Mouse (Mus musculus) cortical plate, adult 2 months (tissue): ENCODE measurements around the gene Gm43518.

ENCODE experiments used
- CTCF ChIP-seq: fragments of 200-500 bp; IDR thresholded peaks from 2 replicates; pipeline ENCODE4 v1.5.1; 2011; ENCODE audit warnings: mild to moderate bottlenecking, control low read depth, low read length; ENCODE audit not compliant: insufficient read depth; ENCODE audit errors: extremely low read depth
- POLR2A ChIP-seq: fragments of 200-500 bp; IDR thresholded peaks from 2 replicates; pipeline ENCODE4 v1.6.1; 2011; ENCODE audit warnings: mild to moderate bottlenecking, low read length, control low read depth; ENCODE audit not compliant: insufficient read depth; ENCODE audit errors: extremely low read depth

DNA sequence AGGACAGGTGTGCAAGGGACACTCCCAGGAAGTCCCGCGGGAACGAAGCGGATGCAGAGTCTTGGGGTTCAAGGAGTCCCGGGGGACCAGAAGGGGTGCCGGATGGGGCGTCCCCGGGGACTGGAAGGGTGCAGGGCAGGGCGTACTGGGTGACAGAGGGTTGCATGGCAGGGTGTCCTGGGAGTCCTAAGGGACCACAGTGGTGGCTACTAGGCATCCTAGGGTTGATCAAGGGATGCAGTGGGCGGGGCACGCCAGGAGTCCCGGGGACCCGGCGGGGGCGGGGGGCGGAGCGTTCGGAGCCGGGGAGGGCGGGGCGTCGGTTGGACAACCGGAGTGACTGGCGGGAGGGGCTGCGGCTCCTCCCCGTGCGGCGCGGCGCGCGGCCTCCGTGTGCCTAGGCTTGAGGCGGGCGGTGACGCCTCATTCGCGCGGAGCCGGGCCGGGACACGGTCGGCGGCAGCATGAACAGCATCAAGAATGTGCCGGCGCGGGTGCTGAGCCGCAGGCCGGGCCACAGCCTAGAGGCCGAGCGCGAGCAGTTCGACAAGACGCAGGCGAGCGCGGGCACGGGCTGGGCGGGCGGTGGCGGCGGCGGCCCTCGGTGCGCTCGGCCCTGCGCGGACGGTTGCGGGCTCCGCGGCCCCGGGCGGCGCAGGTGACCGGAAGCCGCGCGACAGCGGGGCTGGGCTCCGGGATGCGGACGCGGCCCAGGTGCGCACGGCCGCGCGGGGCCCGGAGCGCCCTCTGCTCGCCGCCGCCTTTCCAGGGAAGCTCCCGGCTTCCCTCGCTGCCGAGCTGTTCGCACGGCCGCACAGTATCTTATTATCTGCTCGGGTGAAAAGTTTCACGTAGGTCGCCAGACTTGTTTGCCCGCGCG, 46.3 kb downstream of the Gm43518 start, which contains the start of gene Hip1r:
- TF ChIP-seq CTCF (no peak), POLR2A (0 out of 2 replicates have a peak, but pooled peaks have one; percentile 36)
